Mouse (Mus musculus): ENCODE measurements around the gene Arpc5. TPM values are rescaled to one million over a fixed set of nuclear protein-coding genes. Genes with fewer than 3 reads are reported as not detected.
"Not testable (repeated sequence)": the region's sequence is repeated elsewhere in the genome, so short reads cannot be mapped to it uniquely, and the experiment has no call there.

Arpc5 gene
- total and polyA plus RNA-seq, 3 experiments = 11.6 to 103 (median 89.9) TPM

DNA sequence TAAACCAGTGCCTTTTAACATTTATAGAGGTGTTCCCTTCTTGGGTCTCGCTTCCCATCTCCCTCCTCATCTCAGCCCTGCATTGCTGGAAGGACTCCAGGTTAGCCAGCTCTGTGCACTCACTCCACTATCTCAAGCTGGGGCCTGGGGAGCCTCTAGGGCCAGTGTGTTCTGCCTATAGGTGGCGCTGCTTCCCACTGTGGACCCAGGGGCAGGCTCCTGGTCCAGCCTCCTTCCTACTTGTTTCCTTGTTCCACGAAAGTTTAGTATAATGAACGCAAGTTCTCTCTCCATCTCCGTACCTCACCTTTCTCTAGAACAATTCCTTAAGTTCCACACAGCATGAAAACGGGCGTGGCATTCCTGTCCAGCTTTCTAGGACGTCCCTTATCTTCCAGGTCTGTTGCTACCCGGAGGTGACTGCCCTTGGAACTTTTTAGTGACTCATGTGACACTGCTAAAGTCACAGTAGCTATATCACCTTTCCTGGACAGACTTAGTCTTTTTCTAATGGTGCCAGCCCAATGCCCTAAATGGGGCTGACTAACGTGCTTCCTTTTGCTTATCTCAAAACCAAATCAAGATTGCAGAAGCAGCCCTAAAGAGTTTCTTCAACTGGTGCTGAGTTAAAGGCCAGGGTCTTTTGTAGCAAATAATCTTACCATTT lies 12.9 kb downstream of the Arpc5 start:
- peak; percentile 88 for DNase-seq

- DNase-seq = no peak
Observed at GRCm38 (mm10) chr1:152784620-152785019, 18.3 kb downstream of the Arpc5 start.

DNA sequence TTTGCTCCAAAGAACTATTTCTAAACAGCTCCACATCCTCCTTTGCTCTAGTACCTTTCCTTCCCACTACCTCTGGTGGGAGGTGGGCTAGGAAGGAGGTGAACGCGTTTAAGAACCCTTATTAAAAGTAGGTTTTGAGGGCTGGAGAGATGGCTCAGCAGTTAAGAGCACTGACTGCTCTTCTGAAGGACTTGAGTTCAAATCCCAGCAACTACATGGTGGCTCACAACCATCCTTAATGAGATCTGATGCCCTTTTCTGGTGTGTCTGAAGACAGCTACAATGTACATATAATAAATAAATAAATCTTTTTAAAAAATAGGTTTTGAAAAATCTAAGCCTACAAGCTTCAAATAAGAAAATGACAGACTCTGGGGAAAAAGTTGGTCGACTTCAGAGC lies 19.1 kb downstream of the Arpc5 start:
- not testable (repeated sequence) for DNase-seq

- DNase-seq = no peak
Observed at GRCm38 (mm10) chr1:152786953-152787352, 20.6 kb downstream of the Arpc5 start.

DNA sequence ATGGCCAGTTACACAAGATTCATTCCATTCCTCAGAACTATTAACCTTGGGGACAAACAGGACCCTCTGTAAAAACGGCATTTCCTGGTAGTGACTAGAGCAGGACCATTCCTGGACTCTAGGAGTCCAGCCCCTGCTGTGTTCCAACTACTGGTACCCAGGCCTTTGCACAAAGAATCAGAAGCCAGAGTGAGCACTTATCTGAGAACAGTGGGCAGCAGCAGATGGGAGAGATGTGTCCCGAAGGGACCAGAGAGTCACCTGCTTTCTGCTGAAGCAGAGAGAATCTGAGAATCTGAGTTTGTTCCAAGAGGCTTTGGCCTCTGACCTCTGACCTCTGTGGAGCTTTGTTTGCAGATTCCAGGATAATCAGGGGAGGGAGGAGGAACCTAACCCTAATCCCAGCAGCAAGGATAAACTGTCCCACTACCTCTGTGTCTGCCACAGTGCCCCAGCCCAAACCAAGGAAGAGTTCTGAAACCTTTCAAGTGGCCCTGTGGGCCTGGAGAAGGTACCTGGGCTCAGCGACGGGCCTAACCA lies 21.8 kb downstream of the Arpc5 start:
- no peak for DNase-seq

DNA sequence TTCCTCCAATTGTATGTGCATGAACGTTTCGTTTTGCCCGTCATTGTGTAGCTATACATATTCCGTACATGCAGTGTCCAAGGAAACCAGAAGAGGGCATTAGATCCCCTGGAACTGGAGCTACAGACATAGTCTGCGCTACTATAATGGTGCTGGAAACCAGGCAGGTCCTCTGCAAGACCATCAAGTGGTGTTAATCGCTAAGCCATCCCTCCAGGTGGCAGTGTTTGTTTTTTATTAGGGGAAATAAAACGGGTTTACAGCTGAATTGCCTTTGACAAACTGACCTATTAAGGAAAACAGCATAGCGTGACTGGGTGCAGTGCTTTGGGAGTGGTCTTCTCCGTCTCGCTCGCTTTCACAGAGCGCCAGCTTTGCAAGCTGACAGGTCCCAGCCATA lies 23.9 kb downstream of the Arpc5 start:
- DNase-seq = peak; percentile 48

GRCm38 (mm10) chr1:152790821-152791220 lies 24.5 kb downstream of the Arpc5 start:
- no peak for DNase-seq

- DNase-seq = peak; percentile 60
Observed at GRCm38 (mm10) chr1:152791269-152791668, 24.9 kb downstream of the Arpc5 start.

- no peak for DNase-seq
Observed at GRCm38 (mm10) chr1:152792736-152793494, 26.6 kb downstream of the Arpc5 start.

DNA sequence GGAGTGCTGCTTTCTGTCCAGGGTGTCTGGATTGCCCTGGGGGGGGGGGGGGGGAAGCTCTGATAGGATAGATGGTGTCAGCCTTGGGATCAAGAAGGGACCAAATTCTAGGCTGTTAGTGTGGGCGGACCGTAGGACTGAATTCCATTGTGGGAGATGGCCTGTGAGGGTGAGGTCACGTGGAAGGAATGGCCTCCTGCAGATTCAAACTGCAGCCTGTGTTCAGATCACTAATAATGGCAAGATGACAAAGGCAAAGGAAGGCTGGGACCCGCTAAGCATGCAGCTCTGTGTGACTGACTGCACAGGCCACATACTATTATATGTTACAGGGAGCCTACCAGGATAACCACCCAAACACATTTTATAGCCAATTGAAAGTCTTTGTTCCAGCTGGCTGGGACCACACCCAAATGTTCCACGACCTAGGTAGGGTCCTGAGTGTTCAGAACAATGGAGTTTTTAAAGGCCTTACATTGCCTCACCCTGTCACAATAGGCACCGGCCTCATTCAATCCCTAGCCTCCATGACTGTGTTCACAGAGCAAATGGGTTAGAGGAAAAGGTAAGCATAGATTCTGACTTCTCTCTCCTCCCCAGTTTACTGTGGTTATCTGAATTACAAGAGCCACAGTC lies 27.3 kb downstream of the Arpc5 start:
- DNase-seq = no peak

GRCm38 (mm10) chr1:152795688-152796255 lies 29.4 kb downstream of the Arpc5 start:
- DNase-seq = no peak

DNA sequence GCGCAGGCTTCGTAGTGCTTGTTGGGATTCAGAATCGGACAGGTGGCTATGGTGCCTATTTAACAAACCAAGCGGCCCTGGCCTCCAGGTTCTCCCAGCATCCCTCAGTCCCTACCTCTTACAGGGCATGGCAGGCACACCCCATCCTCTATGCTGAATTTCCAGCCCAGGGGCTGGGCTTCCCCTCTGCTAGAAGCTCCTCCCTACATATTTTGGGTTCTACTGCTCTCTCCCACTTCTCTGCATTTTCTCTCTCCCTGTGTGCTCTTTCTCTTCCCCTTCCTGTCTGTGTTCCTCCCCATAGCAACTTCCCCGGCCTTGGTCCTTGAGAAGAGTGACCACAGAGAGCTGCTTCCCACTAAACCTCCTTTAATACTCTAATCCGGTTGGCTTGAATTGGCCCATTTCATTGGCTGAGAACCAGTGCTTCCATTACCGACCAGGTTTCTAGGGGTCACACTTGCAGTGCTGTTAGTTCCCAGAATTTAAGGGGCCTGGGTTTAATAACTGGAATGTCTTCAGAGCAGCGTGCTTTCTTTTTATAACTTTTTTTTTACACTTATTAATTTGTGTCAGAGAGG lies 30.4 kb downstream of the Arpc5 start:
- DNase-seq = no peak

DNA sequence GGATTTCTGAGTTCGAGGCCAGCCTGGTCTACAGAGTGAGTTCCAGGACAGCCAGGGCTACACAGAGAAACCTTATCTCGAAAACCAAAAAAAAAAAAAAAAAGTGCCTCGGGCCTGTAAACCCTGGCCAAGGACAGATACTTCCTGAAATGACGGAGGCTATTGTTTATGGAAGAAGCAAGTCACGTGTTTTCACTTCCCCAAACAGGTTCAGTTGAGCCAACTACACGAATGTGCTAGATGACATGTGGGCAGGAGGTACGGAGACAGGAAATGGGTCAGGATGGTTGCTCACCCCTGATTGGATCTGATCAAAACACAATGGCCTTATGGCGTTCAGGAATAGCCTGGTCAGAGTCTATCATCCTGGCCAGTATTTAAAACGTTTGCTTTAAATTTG lies 31.8 kb downstream of the Arpc5 start:
- DNase-seq = no peak

DNA sequence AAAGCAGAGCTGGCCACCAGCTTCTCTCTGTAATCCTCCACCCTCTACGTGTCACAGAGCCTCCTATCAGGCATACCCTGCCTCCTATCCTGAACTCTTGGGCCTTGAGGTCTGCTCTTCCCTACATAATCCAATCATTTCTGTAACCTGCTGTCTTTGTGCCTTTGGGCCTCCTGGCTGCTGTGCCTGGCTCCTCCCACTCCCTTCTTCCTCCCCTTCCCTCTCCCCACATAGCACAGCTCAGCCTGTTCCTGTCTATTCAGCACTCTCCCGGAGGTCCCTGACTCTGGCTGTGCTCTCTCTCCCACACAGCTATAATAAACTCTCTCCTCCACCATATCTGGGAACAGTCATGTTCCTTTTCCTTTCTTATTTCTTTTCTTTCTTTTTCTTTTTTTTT lies 33.6 kb downstream of the Arpc5 start, which contains the start of gene Ncf2:
Gene Ncf2 (plus strand): TSS at position 298 of the 400 bp plus-strand sequence.
- no peak for DNase-seq

DNA sequence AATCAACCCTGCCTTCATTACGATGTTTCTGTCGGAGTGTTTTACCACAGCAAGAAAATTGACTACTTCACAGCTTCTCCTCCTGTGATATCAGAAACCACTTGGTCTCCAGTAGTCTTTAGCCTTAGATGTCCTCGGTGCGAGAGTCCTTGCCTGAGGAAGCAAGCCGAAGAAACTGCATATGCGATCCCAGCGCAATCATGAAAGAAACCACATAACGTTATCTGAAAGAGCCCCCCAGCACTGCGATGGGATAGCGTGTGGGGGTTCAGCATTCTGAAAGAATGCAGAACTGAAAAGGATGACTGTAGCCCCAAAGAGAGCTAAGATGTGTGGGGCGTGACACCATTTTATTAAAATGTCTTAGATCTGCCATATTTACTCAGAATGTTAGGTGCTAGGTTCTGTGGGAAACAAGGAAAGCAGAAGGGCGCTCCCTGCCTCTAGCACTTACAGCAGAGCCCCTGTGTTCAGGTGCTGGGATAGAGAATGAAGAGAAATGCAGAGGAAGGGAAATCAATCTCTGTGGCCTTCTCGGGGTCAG lies 34.4 kb downstream of the Arpc5 start:
- DNase-seq = no peak

DNA sequence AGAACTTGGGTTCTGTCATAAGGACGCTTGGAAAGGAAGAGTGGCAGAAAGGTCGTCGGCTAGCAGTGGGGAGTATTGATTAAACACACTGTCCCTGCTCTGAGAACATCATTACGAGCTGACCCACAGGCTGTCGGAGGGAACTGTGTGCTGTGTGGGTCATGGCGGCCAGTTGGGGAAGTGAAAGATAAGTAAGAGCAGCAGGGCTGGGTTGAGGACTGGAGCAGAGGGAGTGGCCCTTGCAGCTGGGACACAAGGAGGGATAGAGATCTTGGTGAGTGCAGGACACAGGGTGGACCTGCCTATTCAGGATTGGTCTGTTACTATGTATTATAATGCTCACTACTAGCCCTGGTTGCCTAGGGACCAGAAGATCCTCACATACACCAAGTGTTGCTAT lies 38.6 kb downstream of the Arpc5 start:
- no peak for DNase-seq

- no peak for DNase-seq
Observed at GRCm38 (mm10) chr1:152807619-152808391, 41.5 kb downstream of the Arpc5 start.

DNA sequence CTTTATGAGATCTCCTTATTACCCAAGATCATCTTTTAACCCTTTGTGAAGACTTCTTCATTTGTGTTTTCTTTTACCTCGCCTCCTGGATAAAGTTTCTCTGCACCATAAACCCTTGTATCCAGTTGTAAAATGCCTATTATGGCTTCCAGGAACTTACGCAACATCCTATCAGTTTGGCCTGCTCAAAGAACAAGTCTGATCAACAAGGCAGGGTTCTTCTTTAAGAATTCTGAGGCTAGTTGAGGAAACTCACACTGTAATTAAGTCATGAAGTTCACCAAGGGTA lies 42.0 kb downstream of the Arpc5 start:
- DNase-seq = no peak

- peak; percentile 27 for DNase-seq
Observed at GRCm38 (mm10) chr1:152809541-152810252, 43.4 kb downstream of the Arpc5 start.
